Mouse (Mus musculus) lung, postnatal 0 days (tissue): ENCODE data around the gene Cc2d2a.

Source experiments
- CTCF ChIP-seq: IDR thresholded peaks from 2 replicates; pipeline ENCODE4 v1.5.1; 2016; ENCODE audit warnings: antibody characterized with exemption, mild to moderate bottlenecking
- EP300 ChIP-seq: IDR thresholded peaks from 2 replicates; pipeline ENCODE4 v1.6.1; 2016; ENCODE audit warnings: antibody characterized with exemption, mild to moderate bottlenecking, control low read depth

DNA sequence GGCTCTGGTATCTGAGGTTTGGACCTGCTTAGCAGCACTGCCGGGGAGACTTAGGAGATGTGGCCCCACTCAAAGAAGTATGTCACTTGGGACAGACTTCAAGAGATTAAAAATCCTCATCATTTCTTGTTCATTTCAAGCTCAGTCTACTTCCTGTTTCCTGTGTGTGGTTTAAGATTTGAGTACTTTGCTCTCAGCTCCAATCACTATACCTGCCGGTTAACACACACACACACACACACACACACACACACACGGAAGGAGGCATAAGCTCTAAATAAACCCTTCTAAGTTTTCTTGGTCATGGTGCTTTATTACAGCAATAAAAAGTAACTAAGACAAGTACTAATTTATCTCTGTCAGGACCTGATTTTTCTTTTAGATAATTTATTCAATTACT lies 109.4 kb downstream of the Cc2d2a start:
- TF ChIP-seq EP300: no peak
- TF ChIP-seq CTCF: no peak
